Comparison of ENCODE assay signal across 19 mouse cellular contexts in the genomic region with DNA sequence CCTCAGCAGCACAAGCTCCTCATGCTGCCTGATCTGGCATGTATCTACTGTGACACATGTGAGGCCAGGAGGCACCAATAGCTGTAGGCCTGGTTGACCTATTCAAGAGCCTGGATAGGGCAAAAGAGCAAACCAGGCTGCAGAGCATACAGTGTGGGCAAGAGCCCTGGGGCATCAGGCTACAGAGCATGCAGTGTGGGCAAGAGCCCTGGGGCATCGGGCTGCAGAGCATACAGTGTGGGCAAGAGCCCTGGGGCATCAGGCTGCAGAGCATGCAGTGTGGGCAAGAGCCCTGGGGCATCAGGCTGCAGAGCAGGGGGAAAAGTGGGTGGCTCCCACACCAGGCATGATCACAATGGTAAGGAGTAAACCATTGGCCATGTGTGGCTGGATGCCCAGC.
"Had no signal": no experiment of that assay in that cellular context is flagged by ENCODE, and none has a peak within 500 bp of the region (broad histone marks: within the 10 kb centered on the region; RNA-seq: fewer than 3 reads in every experiment).

No protein-coding gene starts in this region.

- H3K4me3 ChIP-seq: left cerebral cortex, adult 2 months; liver, embryonic 13.5 days; midbrain, embryonic 12.5 days; myocyte; neural tube, embryonic 15.5 days had no signal

- DNase-seq: kidney, postnatal 10 days; kidney, postnatal 36 days; layer of hippocampus, postnatal 36 days; liver, embryonic 13.5 days; lung, adult 2 months; lung, postnatal 14 days; lung, postnatal 4 days; right cerebral cortex, adult 18-20 months; right cerebral cortex, postnatal 14 days; right cerebral cortex, postnatal 4 days; thymus, adult 2 months; thymus, postnatal 14 days; thymus, postnatal 4 days had no signal

- H3K9ac ChIP-seq: liver, embryonic 13.5 days; midbrain, embryonic 12.5 days; neural tube, embryonic 15.5 days had no signal

- H3K4me1 ChIP-seq: liver, embryonic 13.5 days; midbrain, embryonic 12.5 days had no signal

- H3K9me3 ChIP-seq: liver, embryonic 13.5 days; midbrain, embryonic 12.5 days; neural tube, embryonic 15.5 days had no signal

- ATAC-seq: midbrain, embryonic 16.5 days had no signal

- H3K36me3 ChIP-seq: liver, embryonic 13.5 days; midbrain, embryonic 12.5 days; neural tube, embryonic 15.5 days had no signal

- H3K27ac ChIP-seq: left cerebral cortex, adult 2 months; liver, embryonic 13.5 days; midbrain, embryonic 12.5 days; neural tube, embryonic 15.5 days; stomach, postnatal 0 days had no signal

- H3K27me3 ChIP-seq: liver, embryonic 13.5 days; midbrain, embryonic 12.5 days; neural tube, embryonic 15.5 days had no signal

- H3K4me2 ChIP-seq: liver, embryonic 13.5 days; midbrain, embryonic 12.5 days; neural tube, embryonic 15.5 days had no signal
